Mouse (Mus musculus) cortical plate, adult 2 months (tissue): ENCODE results near the gene St6galnac1. TPM values are rescaled to one million over a fixed set of nuclear protein-coding genes. Genes with fewer than 3 reads are reported as not detected.

Experiments
- H3K27ac ChIP-seq: fragments of 200-500 bp; 2 replicates; pipeline ENCODE4 v1.5.1; 2012; ENCODE audit warnings: low read length, control low read depth, inconsistent platforms; ENCODE audit not compliant: insufficient read depth
- H3K4me1 ChIP-seq: fragments of 200-500 bp; 2 replicates; pipeline ENCODE4 v1.6.1; 2011; ENCODE audit warnings: low read length; ENCODE audit not compliant: control insufficient read depth, insufficient read depth
- H3K4me3 ChIP-seq: fragments of 200-500 bp; 2 replicates; pipeline ENCODE4 v1.5.1; 2011; ENCODE audit warnings: mild to moderate bottlenecking, low read length, control low read depth; ENCODE audit not compliant: insufficient read depth
- CTCF ChIP-seq: fragments of 200-500 bp; IDR thresholded peaks from 2 replicates; pipeline ENCODE4 v1.5.1; 2011; ENCODE audit warnings: mild to moderate bottlenecking, control low read depth, low read length; ENCODE audit not compliant: insufficient read depth; ENCODE audit errors: extremely low read depth
- POLR2A ChIP-seq: fragments of 200-500 bp; IDR thresholded peaks from 2 replicates; pipeline ENCODE4 v1.6.1; 2011; ENCODE audit warnings: mild to moderate bottlenecking, low read length, control low read depth; ENCODE audit not compliant: insufficient read depth; ENCODE audit errors: extremely low read depth
- polyA plus RNA-seq: library from polyadenylated mRNA; depleted of rRNA; stranded (reverse); fragments of >200 nt; gene quantifications from 2 replicates; pipeline ENCODE4 v1.2.3, GENCODE M21; 2012

Gene St6galnac1
- polyA plus RNA-seq, 1 experiment, result 0.04 TPM

- Histone ChIP-seq H3K27ac (no peak overlapping the region), H3K4me1 (no peaks in the 10 kb centered on the region), H3K4me3 (no peak overlapping the region)
- TF ChIP-seq POLR2A (no peak), CTCF (no peak)
Measured at GRCm38 (mm10) chr11:116816769-116817168, 41.5 kb upstream of the St6galnac1 start.

- peak overlapping the region; percentile 22; the same call in 1 of the 2 replicates for H3K27ac ChIP-seq
- TF ChIP-seq POLR2A, result no peak
- TF ChIP-seq CTCF, result no peak
Measured at GRCm38 (mm10) chr11:116814884-116815415, 39.6 kb upstream of the St6galnac1 start.

GRCm38 (mm10) chr11:116814076-116814883 lies 39.0 kb upstream of the St6galnac1 start:
- Histone ChIP-seq H3K4me1 (peaks cover 3% of the 10 kb centered on the region; the same call in 1 of the 2 replicates), H3K27ac (peak overlapping the region; percentile 22; the same call in 1 of the 2 replicates)
- no peak for TF ChIP-seq CTCF
- TF ChIP-seq POLR2A, result no peak

More at GRCm38 (mm10) chr11:116814884-116815415, 39.6 kb upstream of the St6galnac1 start:
- Histone ChIP-seq H3K4me1 (peaks cover 3% of the 10 kb centered on the region; the same call in 1 of the 2 replicates), H3K4me3 (no peak overlapping the region)

GRCm38 (mm10) chr11:116813610-116814009 lies 38.3 kb upstream of the St6galnac1 start:
- Histone ChIP-seq H3K4me1 (peaks cover 3% of the 10 kb centered on the region; the same call in 1 of the 2 replicates), H3K27ac (no peak overlapping the region), H3K4me3 (no peak overlapping the region)
- no peak for TF ChIP-seq POLR2A
- no peak for TF ChIP-seq CTCF

More at GRCm38 (mm10) chr11:116814076-116814883, 39.0 kb upstream of the St6galnac1 start:
- H3K4me3 ChIP-seq, result no peak overlapping the region

- TF ChIP-seq CTCF, result no peak
- TF ChIP-seq POLR2A, result no peak
- no peak overlapping the region for H3K4me3 ChIP-seq
- H3K4me1 ChIP-seq, result peaks cover 3% of the 10 kb centered on the region; the same call in 1 of the 2 replicates
- no peak overlapping the region for H3K27ac ChIP-seq
Measured at GRCm38 (mm10) chr11:116812793-116813529, 37.7 kb upstream of the St6galnac1 start.

- H3K4me3 ChIP-seq, result peak overlapping the region; percentile 30
- H3K4me1 ChIP-seq, result peaks cover 3% of the 10 kb centered on the region; the same call in 1 of the 2 replicates
- TF ChIP-seq CTCF (no peak), POLR2A (peak; percentile 80)
- peak overlapping the region; percentile 33; the same call in 1 of the 2 replicates for H3K27ac ChIP-seq
Measured at GRCm38 (mm10) chr11:116810983-116811901, 35.9 kb upstream of the St6galnac1 start.

- peak overlapping the region; percentile 33; the same call in 1 of the 2 replicates for H3K27ac ChIP-seq
- peaks cover 3% of the 10 kb centered on the region; the same call in 1 of the 2 replicates for H3K4me1 ChIP-seq
- peak overlapping the region; percentile 30; the same call in 1 of the 2 replicates for H3K4me3 ChIP-seq
- no peak for TF ChIP-seq CTCF
Measured at GRCm38 (mm10) chr11:116810528-116810927, 35.2 kb upstream of the St6galnac1 start.

- H3K4me3 ChIP-seq, result no peak overlapping the region
- TF ChIP-seq POLR2A, result no peak
- H3K27ac ChIP-seq, result no peak overlapping the region
- peaks cover 3% of the 10 kb centered on the region; the same call in 1 of the 2 replicates for H3K4me1 ChIP-seq
Measured at GRCm38 (mm10) chr11:116809520-116809919, 34.2 kb upstream of the St6galnac1 start.
